Mouse (Mus musculus) lung, embryonic 16.5 days (tissue): ENCODE data around the gene Arrdc4. TPM values are rescaled to one million over a fixed set of nuclear protein-coding genes. Genes with fewer than 3 reads are reported as not detected.
A peak's percentile ranks its signal among the peaks of the same experiment; 100 is the strongest.

ENCODE experiments used
- ATAC-seq: fragments of 200-750 bp; cut with Nextera tagmentation; 2 replicates; pipeline ENCODE4 v1.8.0; 2017; ENCODE audit warnings: low read depth, mild to moderate bottlenecking, moderate library complexity
- H3K27ac ChIP-seq: fragments of 300-500 bp; sonication (generic); 2 replicates; pipeline ENCODE4 v1.5.1; 2014; ENCODE audit warnings: mild to moderate bottlenecking, control low read depth, low read length
- H3K27me3 ChIP-seq: fragments of 300-500 bp; sonication (generic); 2 replicates; pipeline ENCODE4 v1.6.1; 2014; ENCODE audit warnings: low read depth, low read length, mixed read lengths; ENCODE audit not compliant: control insufficient read depth, insufficient read depth
- H3K36me3 ChIP-seq: fragments of 300-500 bp; sonication (generic); 2 replicates; pipeline ENCODE4 v1.6.1; 2014; ENCODE audit warnings: low read length; ENCODE audit not compliant: control insufficient read depth, insufficient read depth
- H3K4me1 ChIP-seq: fragments of 300-500 bp; sonication (generic); replicated peaks from 2 replicates; pipeline ENCODE4 v1.6.1; 2014; ENCODE audit warnings: low read length, mixed read lengths; ENCODE audit not compliant: control insufficient read depth, insufficient read depth
- H3K4me2 ChIP-seq: fragments of 300-500 bp; sonication (generic); 2 replicates; pipeline ENCODE4 v1.6.1; 2014; ENCODE audit warnings: low read depth, low read length, control low read depth
- H3K4me3 ChIP-seq: fragments of 300-500 bp; sonication (generic); 2 replicates; pipeline ENCODE4 v1.5.1; 2014; ENCODE audit warnings: mild to moderate bottlenecking, low read length, control low read depth
- H3K9ac ChIP-seq: fragments of 300-500 bp; sonication (generic); 2 replicates; pipeline ENCODE4 v1.6.1; 2014; ENCODE audit warnings: low read length, control low read depth
- H3K9me3 ChIP-seq: fragments of 300-500 bp; sonication (generic); 2 replicates; pipeline ENCODE4 v1.6.1; 2016; ENCODE audit warnings: low read length; ENCODE audit not compliant: control insufficient read depth
- WGBS: fragments of 180-500 bp; shearing (Covaris S2); extraction: QIAGEN DNeasy Blood & Tissue Kit; methylation state at CpG from one replicate; pipeline ENCODE4 v1.1.7; 2014; 5-methylcytosine and 5-hydroxymethylcytosine counted together
- polyA plus RNA-seq: library from polyadenylated mRNA; unstranded; fragments of >200 nt; fragmentation: Nextera tagmentation; extraction: Ambion mirVana; gene quantifications from 2 replicates; pipeline ENCODE4 v1.2.1, GENCODE M21; 2015

Arrdc4 gene
- polyA plus RNA-seq, 1 experiment from 2014 or later: 18.2 TPM

GRCm38 (mm10) chr7:68692731-68693130, 56.3 kb downstream of the Arrdc4 start:
- no peak overlapping the region for H3K4me2 ChIP-seq
- H3K9me3 ChIP-seq: no peaks in the 10 kb centered on the region
- WGBS: 47% methylated on average over 4 of the region's 4 CpGs
- H3K4me1 ChIP-seq: peaks cover 3% of the 10 kb centered on the region; the same call in 1 of the 2 replicates
- H3K36me3 ChIP-seq: no peaks in the 10 kb centered on the region
- no peak overlapping the region for H3K4me3 ChIP-seq
- H3K9ac ChIP-seq: no peak overlapping the region
- H3K27me3 ChIP-seq: no peaks in the 10 kb centered on the region
- H3K27ac ChIP-seq: no peak overlapping the region
- ATAC-seq: no peak

GRCm38 (mm10) chr7:68691454-68691853, 57.6 kb downstream of the Arrdc4 start:
- Histone ChIP-seq H3K27ac (no peak overlapping the region), H3K4me3 (no peak overlapping the region), H3K9ac (no peak overlapping the region), H3K4me1 (peaks cover 3% of the 10 kb centered on the region; the same call in 1 of the 2 replicates), H3K4me2 (no peak overlapping the region), H3K36me3 (no peaks in the 10 kb centered on the region), H3K27me3 (no peaks in the 10 kb centered on the region), H3K9me3 (no peaks in the 10 kb centered on the region)
- no peak for ATAC-seq
- 84% methylated on average over 1 of the region's 1 CpGs for WGBS

- 0 out of 2 replicates have a peak overlapping the region, but pooled peaks have one; percentile 19 for H3K27ac ChIP-seq
These were observed 61.9 kb downstream of the Arrdc4 start for GRCm38 (mm10) chr7:68687140-68687611.

More at GRCm38 (mm10) chr7:68687140-68687611, 61.9 kb downstream of the Arrdc4 start:
- 13% methylated on average over 4 of the region's 4 CpGs for WGBS
- Histone ChIP-seq H3K36me3 (no peaks in the 10 kb centered on the region), H3K4me1 (peaks cover 3% of the 10 kb centered on the region; the same call in 1 of the 2 replicates), H3K9ac (no peak overlapping the region), H3K27me3 (no peaks in the 10 kb centered on the region), H3K9me3 (no peaks in the 10 kb centered on the region), H3K4me3 (no peak overlapping the region), H3K4me2 (no peak overlapping the region)
- ATAC-seq: 0 out of 2 replicates have a peak, but pooled peaks have one; percentile 23
